Mouse (Mus musculus): ENCODE measurements at regions not wholly inside any gene's neighbourhood (a gene's known extent, or its start where the extent isn't known, plus 50 kb on each side); places are given as distances from the start of the nearest gene placed in this dataset.
"Not testable (repeated sequence)": the region's sequence is repeated elsewhere in the genome, so short reads cannot be mapped to it uniquely, and the experiment has no call there.

DNA sequence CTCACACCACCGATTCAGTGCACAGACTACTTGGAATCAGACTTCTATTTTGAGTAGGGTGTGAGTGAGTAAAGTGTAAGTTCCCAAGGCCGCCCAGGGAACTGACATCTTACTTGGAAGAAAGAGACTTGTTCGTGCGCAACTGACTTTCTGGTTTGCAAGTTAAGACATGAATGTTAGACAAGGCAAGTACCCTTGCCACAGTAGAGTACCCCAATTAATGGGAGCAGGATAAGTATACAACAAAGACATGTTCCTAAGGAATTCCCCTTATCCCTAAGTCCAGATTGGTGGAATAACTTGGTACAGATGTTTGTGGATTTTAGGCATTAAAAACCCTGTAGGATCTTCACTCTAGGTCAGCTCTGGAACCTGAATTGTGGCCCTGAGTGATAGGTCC, 60.4 kb upstream of the Gm14496 start:
- TF ChIP-seq CTCF (IDR thresholded peaks at IDR 0.05; ENCODE audit: low read depth); EP300 (optimal IDR thresholded peaks at IDR 0.05): not testable (repeated sequence)
